Mouse (Mus musculus) liver, adult 2 months (tissue): ENCODE measurements at regions not wholly inside any gene's neighbourhood (a gene's known extent, or its start where the extent isn't known, plus 50 kb on each side); places are given as distances from the start of the nearest gene placed in this dataset.

Experiments
- DNase-seq: peaks from one replicate; pipeline ENCODE4 v3.0.0-alpha.2; 2011; ENCODE audit warnings: low read depth, low spot score; ENCODE audit errors: extremely low read depth
- H3K27ac ChIP-seq: fragments of 200-500 bp; replicated peaks from 2 replicates; pipeline ENCODE4 v1.5.1; 2012; ENCODE audit warnings: low read depth, mild to moderate bottlenecking, control low read depth, inconsistent platforms, low read length; ENCODE audit not compliant: insufficient read depth
- H3K27me3 ChIP-seq: fragments of 200-500 bp; 2 replicates; pipeline ENCODE4 v1.6.1; 2012; ENCODE audit warnings: mild to moderate bottlenecking, moderate library complexity, low read length, inconsistent platforms; ENCODE audit not compliant: control insufficient read depth, insufficient read depth
- H3K36me3 ChIP-seq: fragments of 200-500 bp; 2 replicates; pipeline ENCODE4 v1.6.1; 2012; ENCODE audit warnings: low read length, inconsistent platforms; ENCODE audit not compliant: control insufficient read depth, insufficient read depth
- H3K4me1 ChIP-seq: fragments of 200-500 bp; 2 replicates; pipeline ENCODE4 v1.6.1; 2011; ENCODE audit warnings: low read length; ENCODE audit not compliant: control insufficient read depth, insufficient read depth
- H3K4me3 ChIP-seq: fragments of 200-500 bp; 2 replicates; pipeline ENCODE4 v1.5.1; 2011; ENCODE audit warnings: low read depth, mild to moderate bottlenecking, control low read depth, low read length, moderate library complexity; ENCODE audit not compliant: insufficient read depth
- H3K79me2 ChIP-seq: fragments of 200-500 bp; 2 replicates; pipeline ENCODE4 v1.6.1; 2012; ENCODE audit warnings: inconsistent platforms, mild to moderate bottlenecking, low read length, moderate library complexity; ENCODE audit not compliant: control insufficient read depth, insufficient read depth
- H3K9ac ChIP-seq: fragments of 200-500 bp; 2 replicates; pipeline ENCODE4 v1.6.1; 2012; ENCODE audit warnings: low read depth, mild to moderate bottlenecking, control low read depth, inconsistent platforms, low read length
- CTCF ChIP-seq: fragments of 200-500 bp; IDR thresholded peaks from 2 replicates; pipeline ENCODE4 v1.5.1; 2011; ENCODE audit warnings: low read depth, low read length, control low read depth
- POLR2A ChIP-seq: fragments of 200-500 bp; IDR thresholded peaks from 2 replicates; pipeline ENCODE4 v1.6.1; 2011; ENCODE audit warnings: low read length, control low read depth; ENCODE audit not compliant: insufficient read depth; ENCODE audit errors: extremely low read depth
- WGBS: fragments of 180-500 bp; shearing (Covaris S2); methylation state at CpG from one replicate; pipeline ENCODE4 v1.1.7; 2018; 5-methylcytosine and 5-hydroxymethylcytosine counted together

- no peak for TF ChIP-seq CTCF
- no peak for TF ChIP-seq POLR2A
These were observed 509.8 kb upstream of the Mon1b start for GRCm38 (mm10) chr8:113125586-113125985.

GRCm38 (mm10) chr8:113137361-113137760 is 498.0 kb upstream of the Mon1b start:
- Histone ChIP-seq H3K79me2 (no peaks in the 10 kb centered on the region), H3K27ac (no peak overlapping the region), H3K9ac (no peak overlapping the region), H3K4me3 (no peak overlapping the region), H3K27me3 (no peaks in the 10 kb centered on the region), H3K36me3 (no peaks in the 10 kb centered on the region), H3K4me1 (peaks cover 11% of the 10 kb centered on the region)
- no peak for DNase-seq
- TF ChIP-seq POLR2A (no peak), CTCF (no peak)

More at GRCm38 (mm10) chr8:113125586-113125985, 509.8 kb upstream of the Mon1b start:
- no peaks in the 10 kb centered on the region for H3K27me3 ChIP-seq
- 18% methylated on average over 6 of the region's 6 CpGs for WGBS
- peak; percentile 44 for DNase-seq
- H3K4me3 ChIP-seq = no peak overlapping the region
- H3K9ac ChIP-seq = no peak overlapping the region
- no peaks in the 10 kb centered on the region for H3K36me3 ChIP-seq
- H3K79me2 ChIP-seq = no peaks in the 10 kb centered on the region
- H3K4me1 ChIP-seq = no peaks in the 10 kb centered on the region
- no peak overlapping the region for H3K27ac ChIP-seq

GRCm38 (mm10) chr8:113140021-113140420 is 495.4 kb upstream of the Mon1b start:
- H3K9ac ChIP-seq = no peak overlapping the region
- peaks cover 11% of the 10 kb centered on the region for H3K4me1 ChIP-seq
- no peaks in the 10 kb centered on the region for H3K36me3 ChIP-seq
- WGBS = 17% methylated on average over 1 of the region's 1 CpGs
- no peaks in the 10 kb centered on the region for H3K27me3 ChIP-seq
- H3K79me2 ChIP-seq = no peaks in the 10 kb centered on the region
- TF ChIP-seq POLR2A (no peak), CTCF (no peak)
- no peak overlapping the region for H3K4me3 ChIP-seq
- DNase-seq = peak; percentile 93
- H3K27ac ChIP-seq = peak overlapping the region; percentile 86

DNA sequence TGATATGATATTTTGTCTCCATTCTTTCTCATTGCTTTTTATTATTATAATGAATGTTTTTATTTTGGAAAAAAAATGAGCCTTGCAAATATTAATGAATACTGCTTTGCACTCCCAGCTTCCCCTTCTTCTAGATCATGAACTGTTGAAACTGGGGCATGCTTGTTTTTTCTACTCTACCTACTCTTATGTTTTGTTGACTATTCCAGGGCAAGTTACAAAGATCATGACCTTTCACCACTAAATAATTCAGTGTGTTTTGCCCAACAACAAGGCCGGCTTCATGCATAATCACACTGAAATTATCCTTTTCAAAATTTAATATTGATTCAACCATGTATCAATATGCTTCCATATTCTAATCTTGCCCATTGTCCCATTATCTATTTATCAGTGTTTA is 494.3 kb upstream of the Mon1b start:
- Histone ChIP-seq H3K79me2 (no peaks in the 10 kb centered on the region), H3K4me1 (peaks cover 11% of the 10 kb centered on the region), H3K4me3 (no peak overlapping the region), H3K9ac (no peak overlapping the region), H3K27me3 (no peaks in the 10 kb centered on the region), H3K27ac (peak overlapping the region; percentile 86; the same call in 1 of the 2 replicates), H3K36me3 (no peaks in the 10 kb centered on the region)
- peak; percentile 94 for DNase-seq
- TF ChIP-seq POLR2A (no peak), CTCF (no peak)
- WGBS = 19% methylated on average over 1 of the region's 1 CpGs

GRCm38 (mm10) chr8:113176591-113176990 is 458.8 kb upstream of the Mon1b start:
- H3K79me2 ChIP-seq = no peaks in the 10 kb centered on the region
- no peak overlapping the region for H3K9ac ChIP-seq
- H3K27ac ChIP-seq = no peak overlapping the region
- H3K4me3 ChIP-seq = no peak overlapping the region
- no peaks in the 10 kb centered on the region for H3K4me1 ChIP-seq
- DNase-seq = no peak
- WGBS = 79% methylated on average over 1 of the region's 1 CpGs
- H3K27me3 ChIP-seq = no peaks in the 10 kb centered on the region
- TF ChIP-seq CTCF = no peak
- TF ChIP-seq POLR2A = no peak
- H3K36me3 ChIP-seq = no peaks in the 10 kb centered on the region

GRCm38 (mm10) chr8:113183186-113183585 is 452.2 kb upstream of the Mon1b start:
- no peak for TF ChIP-seq POLR2A
- TF ChIP-seq CTCF = no peak
- Histone ChIP-seq H3K9ac (no peak overlapping the region), H3K36me3 (no peaks in the 10 kb centered on the region), H3K4me1 (no peaks in the 10 kb centered on the region), H3K4me3 (no peak overlapping the region), H3K79me2 (no peaks in the 10 kb centered on the region), H3K27me3 (no peaks in the 10 kb centered on the region), H3K27ac (no peak overlapping the region)
- WGBS = 9% methylated on average over 2 of the region's 2 CpGs
- DNase-seq = no peak
